Mouse (Mus musculus): ENCODE results near the gene Mta2.

Gene Mta2

DNA sequence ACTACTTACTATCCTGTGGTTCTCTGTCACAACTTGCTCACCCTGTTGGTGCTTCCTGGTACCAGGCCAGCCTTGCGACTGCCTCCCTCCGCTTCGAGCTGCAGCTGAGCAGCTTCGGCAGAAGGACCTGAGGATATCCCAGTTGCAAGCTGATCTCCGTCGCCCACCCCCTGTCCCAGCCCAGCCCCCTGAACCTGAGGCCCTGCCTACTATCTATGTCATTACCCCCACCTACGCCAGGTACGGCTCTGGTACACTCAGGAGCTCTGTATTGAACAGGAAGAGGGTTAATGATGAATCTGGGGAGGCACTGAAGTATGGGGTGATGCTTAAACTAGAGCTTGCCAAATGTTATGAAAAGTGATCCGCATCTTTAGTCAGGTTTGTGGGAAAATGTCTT, 19.9 kb upstream of the Mta2 start:
- Histone ChIP-seq H3K4me3 (replicated peaks; ENCODE audit: low read length) (no peak overlapping the region), H3K9me3 (ENCODE audit: low read length) (no peaks in the 10 kb centered on the region), H3K36me3 (ENCODE audit: insufficient read depth, low read length) (peaks cover 36% of the 10 kb centered on the region), H3K27me3 (ENCODE audit: insufficient read depth, low read length) (no peaks in the 10 kb centered on the region), H3K4me1 (replicated peaks; ENCODE audit: low read depth, low read length) (peaks cover 52% of the 10 kb centered on the region)
- TF ChIP-seq CTCF (conservative IDR thresholded peaks at IDR 0.05; ENCODE audit: low read length) (no peak), NANOG (IDR thresholded peaks at IDR 0.05; ENCODE audit: borderline replicate concordance, low read length) (no peak), POU5F1 (IDR thresholded peaks at IDR 0.05; ENCODE audit: borderline replicate concordance, low read length) (no peak)

DNA sequence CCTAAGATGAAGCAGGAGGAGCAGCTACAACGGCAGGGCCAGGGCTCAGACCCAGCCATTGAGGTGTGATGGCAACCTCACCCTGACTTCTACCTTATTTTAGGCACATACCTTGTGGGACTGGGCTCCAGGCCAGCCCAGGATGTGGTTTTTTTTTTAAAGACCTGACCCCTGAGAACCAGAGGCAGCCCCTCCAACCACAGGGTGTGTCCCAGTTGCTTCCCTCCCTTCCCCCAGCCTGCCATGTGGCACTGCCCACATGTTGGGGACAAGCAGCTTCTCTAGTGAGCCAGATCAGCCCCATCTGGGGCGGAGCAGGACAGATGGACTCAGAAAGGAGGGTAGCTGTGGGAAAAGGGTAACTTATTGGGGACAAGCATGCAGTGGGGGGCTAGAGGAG, 14.9 kb upstream of the Mta2 start:
- H3K9me3 ChIP-seq (ENCODE audit: low read length), result no peaks in the 10 kb centered on the region
- H3K4me3 ChIP-seq (replicated peaks; ENCODE audit: low read length), result no peak overlapping the region
- no peak for TF ChIP-seq POU5F1 (IDR thresholded peaks at IDR 0.05; ENCODE audit: borderline replicate concordance, low read length)
- no peak for TF ChIP-seq NANOG (IDR thresholded peaks at IDR 0.05; ENCODE audit: borderline replicate concordance, low read length)
- no peak for TF ChIP-seq CTCF (conservative IDR thresholded peaks at IDR 0.05; ENCODE audit: low read length)
- H3K4me1 ChIP-seq (replicated peaks; ENCODE audit: low read depth, low read length), result peaks cover 45% of the 10 kb centered on the region
- peaks cover 48% of the 10 kb centered on the region for H3K36me3 ChIP-seq (ENCODE audit: insufficient read depth, low read length)
- H3K27me3 ChIP-seq (ENCODE audit: insufficient read depth, low read length), result peaks cover 18% of the 10 kb centered on the region

DNA sequence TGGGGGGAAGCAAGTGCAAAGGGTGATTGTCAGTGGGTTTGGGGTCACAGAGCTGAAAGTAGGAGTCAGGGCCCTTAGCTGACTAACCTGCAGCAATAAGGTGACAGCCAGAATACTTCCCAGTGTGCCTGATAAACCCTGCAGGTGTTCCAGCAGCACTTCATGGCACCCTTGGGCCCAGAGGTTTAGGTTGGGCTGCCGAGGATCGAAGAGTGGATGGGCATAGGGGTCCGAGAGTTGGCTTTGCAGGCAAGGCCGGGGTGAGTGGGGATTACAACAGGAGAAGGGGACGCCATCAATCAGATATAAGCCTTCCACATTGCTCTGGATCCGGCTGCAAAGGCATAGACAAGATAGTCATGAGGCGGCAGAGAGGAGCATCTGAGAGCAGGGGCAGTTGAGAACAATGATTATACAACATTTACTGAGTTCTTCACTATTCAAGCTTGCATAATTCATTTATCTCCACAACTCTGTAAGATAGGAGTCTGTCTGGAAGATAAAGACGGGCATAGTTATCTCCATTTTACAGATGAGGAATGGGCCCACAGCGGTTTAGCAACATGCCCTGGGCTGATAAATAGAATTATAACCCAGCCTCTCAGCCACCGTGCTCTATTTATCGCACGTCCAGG, 13.7 kb upstream of the Mta2 start:
- TF ChIP-seq CTCF (conservative IDR thresholded peaks at IDR 0.05; ENCODE audit: low read length), result no peak
- no peak for TF ChIP-seq POU5F1 (IDR thresholded peaks at IDR 0.05; ENCODE audit: borderline replicate concordance, low read length)
- no peak for TF ChIP-seq NANOG (IDR thresholded peaks at IDR 0.05; ENCODE audit: borderline replicate concordance, low read length)
- peaks cover 18% of the 10 kb centered on the region for H3K27me3 ChIP-seq (ENCODE audit: insufficient read depth, low read length)
- no peaks in the 10 kb centered on the region for H3K9me3 ChIP-seq (ENCODE audit: low read length)
- peaks cover 44% of the 10 kb centered on the region for H3K4me1 ChIP-seq (replicated peaks; ENCODE audit: low read depth, low read length)
- H3K4me3 ChIP-seq (replicated peaks; ENCODE audit: low read length), result no peak overlapping the region
- peaks cover 42% of the 10 kb centered on the region for H3K36me3 ChIP-seq (ENCODE audit: insufficient read depth, low read length)

GRCm38 (mm10) chr19:8928689-8929223, 12.9 kb upstream of the Mta2 start:
- peaks cover 44% of the 10 kb centered on the region for H3K4me1 ChIP-seq (replicated peaks; ENCODE audit: low read depth, low read length)
- H3K9me3 ChIP-seq (ENCODE audit: low read length), result no peaks in the 10 kb centered on the region
- TF ChIP-seq POU5F1 (IDR thresholded peaks at IDR 0.05; ENCODE audit: borderline replicate concordance, low read length) (no peak), NANOG (IDR thresholded peaks at IDR 0.05; ENCODE audit: borderline replicate concordance, low read length) (no peak), CTCF (conservative IDR thresholded peaks at IDR 0.05; ENCODE audit: low read length) (no peak)
- peaks cover 18% of the 10 kb centered on the region for H3K27me3 ChIP-seq (ENCODE audit: insufficient read depth, low read length)
- peaks cover 43% of the 10 kb centered on the region for H3K36me3 ChIP-seq (ENCODE audit: insufficient read depth, low read length)
- peak overlapping the region; percentile 91 for H3K4me3 ChIP-seq (replicated peaks; ENCODE audit: low read length)

DNA sequence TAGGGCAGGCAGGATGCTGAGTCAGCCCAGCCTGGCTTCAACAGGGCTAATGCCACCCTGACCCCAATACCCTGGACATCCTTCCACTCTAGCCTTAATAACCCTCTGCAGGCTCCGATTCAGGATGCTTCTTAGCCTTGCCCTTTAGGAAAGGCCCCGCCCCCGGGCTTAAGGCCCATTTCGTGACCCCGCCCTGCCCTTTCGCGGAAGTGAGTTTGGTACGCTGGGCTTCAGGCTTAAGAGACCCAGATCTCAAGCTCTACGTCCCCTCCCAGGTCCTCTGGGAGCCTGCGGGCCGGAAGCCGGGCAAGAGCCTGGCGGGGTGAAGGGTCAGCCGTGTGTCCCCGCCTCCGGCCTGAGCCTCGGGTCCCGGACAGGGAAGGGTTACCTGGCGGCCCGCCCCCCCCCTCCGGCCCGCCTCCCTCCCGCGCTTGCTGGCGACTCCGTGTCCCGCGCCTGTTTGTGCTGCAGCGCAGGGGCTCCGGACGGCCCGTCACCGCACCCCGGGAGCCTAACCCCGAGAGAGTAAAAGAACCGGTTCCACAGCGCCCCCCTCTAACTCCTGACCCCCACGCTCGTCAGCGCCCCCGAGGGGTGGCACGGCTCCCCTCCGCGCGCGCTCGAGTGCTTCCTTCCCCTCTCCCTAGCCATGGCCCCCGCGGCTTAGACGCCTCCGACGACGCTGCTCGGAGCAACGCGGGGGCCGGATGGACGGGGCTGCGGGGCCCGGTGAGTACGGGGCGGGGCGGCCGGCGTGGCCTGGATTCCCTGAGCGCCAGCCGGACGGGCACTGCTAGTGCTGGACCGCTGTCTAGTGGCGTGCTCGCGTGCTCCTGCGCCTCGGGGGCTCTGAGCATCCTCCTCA, 12.2 kb upstream of the Mta2 start, which contains the start of the genes Rom1 and Eml3:
Gene Rom1 (minus strand): TSS at position 133 of the 865 bp plus-strand sequence.
Gene Eml3 (plus strand): TSS at position 329 of the 865 bp plus-strand sequence.
- Histone ChIP-seq H3K4me1 (replicated peaks; ENCODE audit: low read depth, low read length) (peaks cover 44% of the 10 kb centered on the region), H3K9me3 (ENCODE audit: low read length) (no peaks in the 10 kb centered on the region), H3K36me3 (ENCODE audit: insufficient read depth, low read length) (peaks cover 50% of the 10 kb centered on the region), H3K4me3 (replicated peaks; ENCODE audit: low read length) (peak within 1 kb of the TSS; percentile 91), H3K27me3 (ENCODE audit: insufficient read depth, low read length) (peaks cover 18% of the 10 kb centered on the region)
- TF ChIP-seq NANOG (IDR thresholded peaks at IDR 0.05; ENCODE audit: borderline replicate concordance, low read length) (no peak), CTCF (conservative IDR thresholded peaks at IDR 0.05; ENCODE audit: low read length) (no peak), POU5F1 (IDR thresholded peaks at IDR 0.05; ENCODE audit: borderline replicate concordance, low read length) (no peak)

- peaks cover 44% of the 10 kb centered on the region for H3K4me1 ChIP-seq (replicated peaks; ENCODE audit: low read depth, low read length)
- peak overlapping the region; percentile 91 for H3K4me3 ChIP-seq (replicated peaks; ENCODE audit: low read length)
- TF ChIP-seq NANOG (IDR thresholded peaks at IDR 0.05; ENCODE audit: borderline replicate concordance, low read length), result no peak
- no peak for TF ChIP-seq POU5F1 (IDR thresholded peaks at IDR 0.05; ENCODE audit: borderline replicate concordance, low read length)
- no peak for TF ChIP-seq CTCF (conservative IDR thresholded peaks at IDR 0.05; ENCODE audit: low read length)
- H3K27me3 ChIP-seq (ENCODE audit: insufficient read depth, low read length), result peaks cover 18% of the 10 kb centered on the region
- no peaks in the 10 kb centered on the region for H3K9me3 ChIP-seq (ENCODE audit: low read length)
- H3K36me3 ChIP-seq (ENCODE audit: insufficient read depth, low read length), result peaks cover 57% of the 10 kb centered on the region
Measured at GRCm38 (mm10) chr19:8930117-8930516, 11.6 kb upstream of the Mta2 start.

DNA sequence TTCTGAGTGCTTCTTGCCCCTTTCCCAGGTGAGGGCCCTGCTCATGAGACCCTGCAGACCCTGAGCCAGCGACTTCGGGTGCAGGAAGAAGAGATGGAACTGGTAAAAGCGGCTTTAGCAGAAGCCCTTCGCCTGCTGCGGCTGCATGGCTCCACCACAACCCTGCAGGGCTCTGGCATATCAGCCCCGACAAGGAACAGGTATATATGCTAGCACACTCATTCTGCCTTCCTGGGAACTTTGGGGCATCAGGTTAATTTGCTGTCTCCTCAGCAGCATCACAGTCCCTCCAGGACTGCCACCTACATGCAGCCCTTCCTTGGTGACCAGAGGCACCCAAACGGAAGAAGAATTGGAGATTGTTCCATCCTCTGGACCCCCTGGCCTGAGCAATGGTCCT, 10.9 kb upstream of the Mta2 start:
- Histone ChIP-seq H3K4me3 (replicated peaks; ENCODE audit: low read length) (peak overlapping the region; percentile 91), H3K9me3 (ENCODE audit: low read length) (no peaks in the 10 kb centered on the region), H3K4me1 (replicated peaks; ENCODE audit: low read depth, low read length) (peaks cover 37% of the 10 kb centered on the region), H3K27me3 (ENCODE audit: insufficient read depth, low read length) (peaks cover 18% of the 10 kb centered on the region), H3K36me3 (ENCODE audit: insufficient read depth, low read length) (peaks cover 57% of the 10 kb centered on the region)
- TF ChIP-seq POU5F1 (IDR thresholded peaks at IDR 0.05; ENCODE audit: borderline replicate concordance, low read length) (no peak), CTCF (conservative IDR thresholded peaks at IDR 0.05; ENCODE audit: low read length) (no peak), NANOG (IDR thresholded peaks at IDR 0.05; ENCODE audit: borderline replicate concordance, low read length) (no peak)

DNA sequence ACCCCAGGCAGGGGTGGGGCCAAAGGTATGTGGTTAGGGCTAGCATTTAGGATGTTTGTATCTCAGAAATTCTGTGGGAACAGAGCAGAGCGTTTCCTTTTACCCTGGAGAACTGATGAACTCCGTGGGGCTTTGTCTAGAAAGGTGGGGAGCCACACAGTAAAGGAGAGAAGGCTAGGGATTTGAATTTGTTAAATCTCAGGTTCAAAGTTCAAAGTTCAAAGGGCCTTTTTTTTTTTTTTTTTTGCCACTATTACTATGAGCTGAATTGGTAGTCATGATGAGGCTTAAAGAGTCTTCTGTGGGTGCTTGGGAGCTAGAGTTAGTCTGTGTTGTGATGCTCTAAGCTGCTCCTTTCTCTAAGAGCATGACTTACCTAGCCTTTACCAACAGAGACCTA, 4.9 kb upstream of the Mta2 start:
- H3K27me3 ChIP-seq (ENCODE audit: insufficient read depth, low read length), result no peaks in the 10 kb centered on the region; the same call in 1 of the 2 replicates
- TF ChIP-seq POU5F1 (IDR thresholded peaks at IDR 0.05; ENCODE audit: borderline replicate concordance, low read length) (no peak), NANOG (IDR thresholded peaks at IDR 0.05; ENCODE audit: borderline replicate concordance, low read length) (no peak), CTCF (conservative IDR thresholded peaks at IDR 0.05; ENCODE audit: low read length) (no peak)
- peaks cover 46% of the 10 kb centered on the region for H3K4me1 ChIP-seq (replicated peaks; ENCODE audit: low read depth, low read length)
- no peak overlapping the region for H3K4me3 ChIP-seq (replicated peaks; ENCODE audit: low read length)
- no peaks in the 10 kb centered on the region for H3K9me3 ChIP-seq (ENCODE audit: low read length)
- H3K36me3 ChIP-seq (ENCODE audit: insufficient read depth, low read length), result peaks cover 56% of the 10 kb centered on the region

Measured in E14TG2a.4 (cell line).